Mouse (Mus musculus) liver, embryonic 16.5 days (tissue): ENCODE results near the gene Prpsap2. TPM values are rescaled to one million over a fixed set of nuclear protein-coding genes. Genes with fewer than 3 reads are reported as not detected.

ENCODE experiments used
- ATAC-seq: fragments of 200-750 bp; cut with Nextera tagmentation; 2 replicates; pipeline ENCODE4 v1.8.0; 2017; ENCODE audit warnings: low read depth, mild to moderate bottlenecking, moderate number of reproducible peaks, moderate library complexity
- H3K27ac ChIP-seq: fragments of 300-500 bp; sonication (generic); 2 replicates; pipeline ENCODE4 v1.5.1; 2014; ENCODE audit warnings: mild to moderate bottlenecking, low read length
- H3K27me3 ChIP-seq: fragments of 300-500 bp; sonication (generic); 2 replicates; pipeline ENCODE4 v1.6.1; 2014; ENCODE audit warnings: low read depth, low read length, mixed read lengths; ENCODE audit not compliant: control insufficient read depth, insufficient read depth
- H3K36me3 ChIP-seq: fragments of 300-500 bp; sonication (generic); 2 replicates; pipeline ENCODE4 v1.6.1; 2014; ENCODE audit warnings: mild to moderate bottlenecking; ENCODE audit not compliant: control insufficient read depth, insufficient read depth
- H3K4me1 ChIP-seq: fragments of 300-500 bp; sonication (generic); 2 replicates; pipeline ENCODE4 v1.6.1; 2014; ENCODE audit warnings: low read depth, low read length, mixed read lengths; ENCODE audit not compliant: control insufficient read depth
- H3K4me2 ChIP-seq: fragments of 300-500 bp; sonication (generic); 2 replicates; pipeline ENCODE4 v1.6.1; 2014; ENCODE audit warnings: low read depth, low read length, mixed read lengths
- H3K4me3 ChIP-seq: fragments of 300-500 bp; sonication (generic); 2 replicates; pipeline ENCODE4 v1.5.1; 2014; ENCODE audit warnings: low read depth, mild to moderate bottlenecking, low read length
- H3K9ac ChIP-seq: fragments of 300-500 bp; sonication (generic); 2 replicates; pipeline ENCODE4 v1.6.1; 2014; ENCODE audit warnings: low read depth, low read length
- H3K9me3 ChIP-seq: fragments of 300-500 bp; sonication (generic); replicated peaks from 2 replicates; pipeline ENCODE4 v1.6.1; 2016; ENCODE audit warnings: low read length; ENCODE audit not compliant: control insufficient read depth
- WGBS: fragments of 180-500 bp; shearing (Covaris S2); extraction: QIAGEN DNeasy Blood & Tissue Kit; methylation state at CpG from one replicate; pipeline ENCODE4 v1.1.7; 2014; ENCODE audit not compliant: insufficient replicate concordance; 5-methylcytosine and 5-hydroxymethylcytosine counted together
- polyA plus RNA-seq: library from polyadenylated mRNA; unstranded; fragments of >200 nt; fragmentation: Nextera tagmentation; extraction: Ambion mirVana; gene quantifications from 2 replicates; pipeline ENCODE4 v1.2.1, GENCODE M21; 2015

The Prpsap2 gene
- polyA plus RNA-seq, 1 experiment from 2014 or later = 5.7 TPM

GRCm38 (mm10) chr11:61722077-61722476 lies 39.8 kb downstream of the Prpsap2 start:
- ATAC-seq = no peak
- whole genome bisulfite sequencing = 55% methylated on average over 5 of the region's 5 CpGs
- H3K9me3 ChIP-seq = no peaks in the 10 kb centered on the region
- H3K4me2 ChIP-seq = no peak overlapping the region
- no peak overlapping the region for H3K9ac ChIP-seq
- no peak overlapping the region for H3K4me3 ChIP-seq
- no peak overlapping the region for H3K27ac ChIP-seq
- no peaks in the 10 kb centered on the region for H3K36me3 ChIP-seq
- no peaks in the 10 kb centered on the region for H3K27me3 ChIP-seq
- H3K4me1 ChIP-seq = no peaks in the 10 kb centered on the region

- Histone ChIP-seq H3K4me1 (no peaks in the 10 kb centered on the region), H3K27ac (no peak within 1 kb of the TSS), H3K4me2 (no peak within 1 kb of the TSS), H3K9ac (no peak within 1 kb of the TSS), H3K36me3 (no peaks in the 10 kb centered on the region), H3K9me3 (no peaks in the 10 kb centered on the region), H3K4me3 (no peak within 1 kb of the TSS), H3K27me3 (no peaks in the 10 kb centered on the region)
- 70% methylated on average over 3 of the region's 3 CpGs for whole genome bisulfite sequencing
- ATAC-seq = no peak
Measured at GRCm38 (mm10) chr11:61720636-61721035, 41.3 kb downstream of the Prpsap2 start, which contains the start of gene Slc5a10. TSS of gene Slc5a10 (minus strand) at chr11:61720826.

GRCm38 (mm10) chr11:61719826-61720225 lies 42.1 kb downstream of the Prpsap2 start:
- Histone ChIP-seq H3K4me1 (no peaks in the 10 kb centered on the region), H3K9ac (no peak overlapping the region), H3K4me3 (no peak overlapping the region), H3K9me3 (no peaks in the 10 kb centered on the region), H3K36me3 (no peaks in the 10 kb centered on the region), H3K27me3 (no peaks in the 10 kb centered on the region), H3K27ac (no peak overlapping the region), H3K4me2 (no peak overlapping the region)
- no peak for ATAC-seq
- WGBS = 66% methylated on average over 8 of the region's 8 CpGs

- ATAC-seq = no peak
- Histone ChIP-seq H3K27ac (no peak overlapping the region), H3K9ac (no peak overlapping the region), H3K36me3 (no peaks in the 10 kb centered on the region), H3K9me3 (no peaks in the 10 kb centered on the region), H3K4me2 (no peak overlapping the region), H3K4me1 (no peaks in the 10 kb centered on the region), H3K27me3 (no peaks in the 10 kb centered on the region), H3K4me3 (no peak overlapping the region)
- WGBS = 57% methylated on average over 3 of the region's 3 CpGs
Measured at GRCm38 (mm10) chr11:61719387-61719786, 42.5 kb downstream of the Prpsap2 start.

GRCm38 (mm10) chr11:61717990-61718389 lies 43.9 kb downstream of the Prpsap2 start:
- ATAC-seq = no peak
- no peaks in the 10 kb centered on the region for H3K4me1 ChIP-seq
- H3K27me3 ChIP-seq = no peaks in the 10 kb centered on the region
- 51% methylated on average over 5 of the region's 5 CpGs for WGBS
- no peak overlapping the region for H3K4me3 ChIP-seq
- H3K4me2 ChIP-seq = no peak overlapping the region
- H3K9ac ChIP-seq = no peak overlapping the region
- no peaks in the 10 kb centered on the region for H3K9me3 ChIP-seq
- no peak overlapping the region for H3K27ac ChIP-seq
- no peaks in the 10 kb centered on the region for H3K36me3 ChIP-seq

- no peaks in the 10 kb centered on the region for H3K36me3 ChIP-seq
- H3K27me3 ChIP-seq = no peaks in the 10 kb centered on the region
- no peak overlapping the region for H3K9ac ChIP-seq
- H3K4me3 ChIP-seq = no peak overlapping the region
- no peak overlapping the region for H3K27ac ChIP-seq
- no peaks in the 10 kb centered on the region for H3K9me3 ChIP-seq
- WGBS = 47% methylated on average over 6 of the region's 6 CpGs
- H3K4me2 ChIP-seq = no peak overlapping the region
- H3K4me1 ChIP-seq = no peaks in the 10 kb centered on the region
- ATAC-seq = no peak; the same call in 1 of the 2 replicates
Measured at GRCm38 (mm10) chr11:61715130-61715529, 46.8 kb downstream of the Prpsap2 start.

GRCm38 (mm10) chr11:61714346-61715117 lies 47.4 kb downstream of the Prpsap2 start:
- H3K4me3 ChIP-seq = no peak overlapping the region
- 34% methylated on average over 11 of the region's 11 CpGs for WGBS
- H3K27ac ChIP-seq = no peak overlapping the region
- no peaks in the 10 kb centered on the region for H3K36me3 ChIP-seq
- ATAC-seq = peak; percentile 77
- H3K9ac ChIP-seq = no peak overlapping the region
- no peaks in the 10 kb centered on the region for H3K9me3 ChIP-seq
- H3K4me1 ChIP-seq = no peaks in the 10 kb centered on the region
- H3K4me2 ChIP-seq = no peak overlapping the region
- no peaks in the 10 kb centered on the region for H3K27me3 ChIP-seq

GRCm38 (mm10) chr11:61713157-61713855 lies 48.6 kb downstream of the Prpsap2 start:
- no peak overlapping the region for H3K4me2 ChIP-seq
- H3K4me1 ChIP-seq = no peaks in the 10 kb centered on the region

GRCm38 (mm10) chr11:61708928-61709327 lies 53.0 kb downstream of the Prpsap2 start:
- 66% methylated on average over 3 of the region's 3 CpGs for WGBS
- no peak overlapping the region for H3K4me3 ChIP-seq
- no peak overlapping the region for H3K9ac ChIP-seq
- H3K36me3 ChIP-seq = peaks cover 2% of the 10 kb centered on the region; the same call in 1 of the 2 replicates
- no peaks in the 10 kb centered on the region for H3K4me1 ChIP-seq
- H3K27me3 ChIP-seq = no peaks in the 10 kb centered on the region
- H3K27ac ChIP-seq = no peak overlapping the region
- H3K9me3 ChIP-seq = no peaks in the 10 kb centered on the region
- H3K4me2 ChIP-seq = no peak overlapping the region
- ATAC-seq = no peak

More at GRCm38 (mm10) chr11:61713157-61713855, 48.6 kb downstream of the Prpsap2 start:
- Histone ChIP-seq H3K36me3 (no peaks in the 10 kb centered on the region), H3K9ac (no peak overlapping the region), H3K9me3 (no peaks in the 10 kb centered on the region), H3K4me3 (no peak overlapping the region), H3K27ac (no peak overlapping the region), H3K27me3 (no peaks in the 10 kb centered on the region)
- WGBS = 55% methylated on average over 15 of the region's 15 CpGs
- ATAC-seq = no peak
